Mouse (Mus musculus): Measurements from ENCODE around the gene Gm16405. TPM values are rescaled to one million over a fixed set of nuclear protein-coding genes. Genes with fewer than 3 reads are reported as not detected.
"Not testable (repeated sequence)": the region's sequence is repeated elsewhere in the genome, so short reads cannot be mapped to it uniquely, and the experiment has no call there.

Gene Gm16405
- polyA plus RNA-seq (2012; rRNA removed) (not detected in 2 replicates), polyA plus RNA-seq (2014; fragmentation: Nextera tagmentation; extraction: Ambion mirVana) (not detected in 2 replicates)

DNA sequence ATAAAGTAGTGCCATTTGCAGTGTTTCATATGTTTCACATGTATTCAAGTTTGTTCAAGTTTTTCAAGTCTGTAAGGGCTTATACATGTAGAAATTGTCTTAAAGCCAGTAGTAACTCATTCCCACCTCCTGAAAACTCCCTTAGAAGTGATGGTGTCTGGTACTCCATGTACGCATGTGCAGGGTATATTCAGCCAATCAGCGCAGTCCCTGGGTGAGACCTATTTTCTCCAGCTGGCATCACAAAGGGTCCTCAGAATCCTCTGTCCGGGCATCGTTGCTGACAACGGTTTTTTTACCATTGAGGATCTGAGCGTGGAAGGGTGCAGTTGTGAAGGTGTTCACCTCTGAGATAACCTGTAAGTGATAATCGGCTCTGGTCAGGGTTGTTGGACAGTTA is at the start of gene Gm16405:
Gene Gm16405 (plus strand): TSS at position 301 of the 400 bp plus-strand sequence.
- not testable (repeated sequence) for DNase-seq (ENCODE audit: low spot score); H3K36me3 ChIP-seq (ENCODE audit: control insufficient read depth, insufficient read depth, low read length); H3K4me3 ChIP-seq (replicated peaks; ENCODE audit: low read length); H3K9ac ChIP-seq (ENCODE audit: low read depth, low read length, severe bottlenecking); H3K27me3 ChIP-seq (ENCODE audit: control insufficient read depth, insufficient read depth, low read length); ATAC-seq (ENCODE audit: low FRiP score, low read depth); H3K9me3 ChIP-seq (ENCODE audit: control insufficient read depth, low read length); H3K27ac ChIP-seq (replicated peaks; ENCODE audit: low read depth, low read length); H3K4me2 ChIP-seq (replicated peaks; ENCODE audit: low read depth, low read length, severe bottlenecking); H3K4me1 ChIP-seq (ENCODE audit: control insufficient read depth, insufficient read depth, low read length)
- no CpG with 5 or more reads among the region's 7 CpGs for WGBS

Other genes with a start within 250 kb of the Gm16405 start
- not detected in 2 replicates for gene Gm16430, start 91.0 kb downstream of the Gm16405 start, polyA plus RNA-seq (2012; rRNA removed)
- gene Gm16430, start 91.0 kb downstream of the Gm16405 start, polyA plus RNA-seq (2014; fragmentation: Nextera tagmentation; extraction: Ambion mirVana): not detected in 2 replicates

Data from limb, embryonic 14.5 days (tissue).